Mouse (Mus musculus): ENCODE measurements around the gene Pou2f3. TPM values are rescaled to one million over a fixed set of nuclear protein-coding genes. Genes with fewer than 3 reads are reported as not detected.

The Pou2f3 gene
- total and polyA plus RNA-seq, 3 experiments: 0.14 TPM; not detected in 2

- intact Hi-C loops (cut with DNase I): loop anchor here (1.0 kb wide), 1 partner anchor 106 kb away; no protein-coding TSS in a partner anchor
- 1% methylated on average over 22 of the region's 22 CpGs for WGBS
- H3K9ac ChIP-seq (ENCODE audit: low read depth, low read length): peak overlapping the region; percentile 84
- peaks cover 16% of the 10 kb centered on the region for H3K4me1 ChIP-seq (ENCODE audit: control insufficient read depth, insufficient read depth, low read length)
- peak overlapping the region; percentile 90 for H3K4me3 ChIP-seq
- H3K27ac ChIP-seq: peak overlapping the region; percentile 98
- H3K79me2 ChIP-seq (replicated peaks; ENCODE audit: control insufficient read depth, insufficient read depth, low read length): peaks cover 3% of the 10 kb centered on the region; the same call in 1 of the 2 replicates
- no peak for DNase-seq
- H3K27me3 ChIP-seq (ENCODE audit: control insufficient read depth, insufficient read depth, low read length): no peaks in the 10 kb centered on the region
- H3K36me3 ChIP-seq (ENCODE audit: control insufficient read depth, insufficient read depth, low read length): peaks cover 5% of the 10 kb centered on the region
- TF ChIP-seq CTCF (IDR thresholded peaks at IDR 0.05): no peak
- no peak; the same call in 1 of the 2 replicates for TF ChIP-seq EP300 (IDR thresholded peaks at IDR 0.05; ENCODE audit: insufficient read depth, low read depth, low read length)
- no peak for TF ChIP-seq POLR2A (IDR thresholded peaks at IDR 0.05; ENCODE audit: insufficient read depth, low read depth, low read length)
These were observed 103.6 kb downstream of the Pou2f3 start for GRCm38 (mm10) chr9:43106426-43107186.

GRCm38 (mm10) chr9:43105664-43106361, 104.4 kb downstream of the Pou2f3 start:
- H3K36me3 ChIP-seq (ENCODE audit: control insufficient read depth, insufficient read depth, low read length): peaks cover 6% of the 10 kb centered on the region
- TF ChIP-seq CTCF (IDR thresholded peaks at IDR 0.05) (no peak), EP300 (IDR thresholded peaks at IDR 0.05; ENCODE audit: insufficient read depth, low read depth, low read length) (peak; percentile 91), POLR2A (IDR thresholded peaks at IDR 0.05; ENCODE audit: insufficient read depth, low read depth, low read length) (peak; percentile 85)
- H3K27ac ChIP-seq: peak overlapping the region; percentile 98
- H3K27me3 ChIP-seq (ENCODE audit: control insufficient read depth, insufficient read depth, low read length): no peaks in the 10 kb centered on the region
- peak; percentile 96 to 97 for DNase-seq
- H3K79me2 ChIP-seq (replicated peaks; ENCODE audit: control insufficient read depth, insufficient read depth, low read length): peaks cover 3% of the 10 kb centered on the region; the same call in 1 of the 2 replicates
- H3K4me1 ChIP-seq (ENCODE audit: control insufficient read depth, insufficient read depth, low read length): peaks cover 16% of the 10 kb centered on the region
- 1% methylated on average over 83 of the region's 91 CpGs for WGBS
- peak overlapping the region; percentile 90 for H3K4me3 ChIP-seq
- intact Hi-C loops (cut with DNase I): no loop called here
- H3K9ac ChIP-seq (ENCODE audit: low read depth, low read length): peak overlapping the region; percentile 96

- Histone ChIP-seq H3K9ac (ENCODE audit: low read depth, low read length) (peak overlapping the region; percentile 96), H3K4me1 (ENCODE audit: control insufficient read depth, insufficient read depth, low read length) (peaks cover 15% of the 10 kb centered on the region), H3K36me3 (ENCODE audit: control insufficient read depth, insufficient read depth, low read length) (peaks cover 9% of the 10 kb centered on the region), H3K4me3 (peak overlapping the region; percentile 90), H3K79me2 (replicated peaks; ENCODE audit: control insufficient read depth, insufficient read depth, low read length) (peaks cover 3% of the 10 kb centered on the region; the same call in 1 of the 2 replicates), H3K27ac (peak overlapping the region; percentile 98), H3K27me3 (ENCODE audit: control insufficient read depth, insufficient read depth, low read length) (no peaks in the 10 kb centered on the region)
- intact Hi-C loops (cut with DNase I): no loop called here
- under 1% methylated on average over 39 of the region's 40 CpGs for WGBS
- no peak for TF ChIP-seq CTCF (IDR thresholded peaks at IDR 0.05)
- TF ChIP-seq POLR2A (IDR thresholded peaks at IDR 0.05; ENCODE audit: insufficient read depth, low read depth, low read length): 0 out of 2 replicates have a peak, but pooled peaks have one; percentile 5
- DNase-seq: no peak
These were observed 105.1 kb downstream of the Pou2f3 start for GRCm38 (mm10) chr9:43104873-43105663.

GRCm38 (mm10) chr9:43104526-43104872, 105.7 kb downstream of the Pou2f3 start:
- intact Hi-C loops (cut with DNase I): no loop called here
- peak overlapping the region; percentile 90 for H3K4me3 ChIP-seq
- 4% methylated on average over 4 of the region's 4 CpGs for WGBS

GRCm38 (mm10) chr9:43103675-43104299, 106.4 kb downstream of the Pou2f3 start:
- Histone ChIP-seq H3K4me3 (peak overlapping the region; percentile 90), H3K79me2 (replicated peaks; ENCODE audit: control insufficient read depth, insufficient read depth, low read length) (peaks cover 3% of the 10 kb centered on the region; the same call in 1 of the 2 replicates), H3K9ac (ENCODE audit: low read depth, low read length) (peak overlapping the region; percentile 75), H3K27ac (peak overlapping the region; percentile 98), H3K36me3 (ENCODE audit: control insufficient read depth, insufficient read depth, low read length) (peaks cover 15% of the 10 kb centered on the region), H3K27me3 (ENCODE audit: control insufficient read depth, insufficient read depth, low read length) (no peaks in the 10 kb centered on the region), H3K4me1 (ENCODE audit: control insufficient read depth, insufficient read depth, low read length) (peaks cover 18% of the 10 kb centered on the region)
- no peak for DNase-seq
- intact Hi-C loops (cut with DNase I): loop anchor here (2.0 kb wide), 1 partner anchor 65 kb away; no protein-coding TSS in a partner anchor
- WGBS: 8% methylated on average over 4 of the region's 4 CpGs
- TF ChIP-seq POLR2A (IDR thresholded peaks at IDR 0.05; ENCODE audit: insufficient read depth, low read depth, low read length): no peak
- no peak for TF ChIP-seq CTCF (IDR thresholded peaks at IDR 0.05)
- TF ChIP-seq EP300 (IDR thresholded peaks at IDR 0.05; ENCODE audit: insufficient read depth, low read depth, low read length): no peak

More at GRCm38 (mm10) chr9:43104526-43104872, 105.7 kb downstream of the Pou2f3 start:
- Histone ChIP-seq H3K36me3 (ENCODE audit: control insufficient read depth, insufficient read depth, low read length) (peaks cover 12% of the 10 kb centered on the region), H3K27me3 (ENCODE audit: control insufficient read depth, insufficient read depth, low read length) (no peaks in the 10 kb centered on the region), H3K9ac (ENCODE audit: low read depth, low read length) (peak overlapping the region; percentile 96), H3K27ac (peak overlapping the region; percentile 98), H3K4me1 (ENCODE audit: control insufficient read depth, insufficient read depth, low read length) (peaks cover 16% of the 10 kb centered on the region), H3K79me2 (replicated peaks; ENCODE audit: control insufficient read depth, insufficient read depth, low read length) (peaks cover 3% of the 10 kb centered on the region; the same call in 1 of the 2 replicates)
- DNase-seq: no peak
- no peak for TF ChIP-seq CTCF (IDR thresholded peaks at IDR 0.05)
- no peak for TF ChIP-seq EP300 (IDR thresholded peaks at IDR 0.05; ENCODE audit: insufficient read depth, low read depth, low read length)
- no peak for TF ChIP-seq POLR2A (IDR thresholded peaks at IDR 0.05; ENCODE audit: insufficient read depth, low read depth, low read length)

All from heart, adult 2 months (tissue).